Mouse (Mus musculus): ENCODE data around the gene Tedc2.

DNA sequence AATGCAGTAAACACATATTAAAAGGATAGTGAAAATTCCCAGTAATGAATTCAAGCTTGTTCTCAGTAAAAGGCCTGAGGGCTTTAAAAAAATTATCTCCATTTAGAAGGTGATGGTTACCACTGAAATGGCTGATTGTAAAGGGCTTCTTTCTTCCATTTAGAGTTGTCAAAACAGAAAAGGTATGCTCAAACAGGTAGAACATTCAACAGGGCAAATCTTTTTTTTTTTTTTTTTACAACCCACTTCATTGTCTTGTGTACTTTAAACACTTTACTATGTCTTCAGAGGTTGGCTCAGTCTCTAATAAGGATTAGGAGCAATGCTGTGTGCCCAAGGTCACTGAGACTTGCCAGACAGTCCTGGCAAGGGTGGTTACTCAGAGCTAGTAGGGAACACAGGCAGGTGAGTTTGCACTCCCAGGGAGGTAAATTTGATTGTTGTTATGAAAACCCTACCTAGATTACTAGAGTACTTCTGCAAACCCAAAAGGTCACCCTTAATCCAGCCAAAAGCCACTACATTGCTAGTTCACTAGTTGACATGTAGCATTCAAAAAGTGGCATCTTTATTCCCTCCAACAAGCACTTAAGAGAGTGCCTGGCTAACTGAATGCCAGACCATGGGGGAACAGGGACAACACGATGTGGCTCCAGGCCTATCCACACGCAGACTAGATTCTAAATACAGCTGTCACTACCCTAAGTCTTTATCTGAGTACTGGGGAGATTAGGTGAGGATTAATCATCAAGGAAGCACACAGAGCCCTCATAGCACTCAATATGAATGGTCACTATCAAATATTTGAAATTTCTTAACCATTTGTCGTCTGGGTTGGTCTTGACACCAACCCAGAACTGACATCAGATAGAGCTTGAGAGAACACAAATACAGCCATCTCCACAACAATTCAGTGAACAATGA, 16.8 kb downstream of the Tedc2 start:
- TF ChIP-seq CTCF (IDR thresholded peaks at IDR 0.05) = no peak
- no peak for TF ChIP-seq EP300 (IDR thresholded peaks at IDR 0.05)

Data from lung, postnatal 0 days (tissue).